20 mouse cellular contexts compared by ENCODE assay signal in the genomic region with DNA sequence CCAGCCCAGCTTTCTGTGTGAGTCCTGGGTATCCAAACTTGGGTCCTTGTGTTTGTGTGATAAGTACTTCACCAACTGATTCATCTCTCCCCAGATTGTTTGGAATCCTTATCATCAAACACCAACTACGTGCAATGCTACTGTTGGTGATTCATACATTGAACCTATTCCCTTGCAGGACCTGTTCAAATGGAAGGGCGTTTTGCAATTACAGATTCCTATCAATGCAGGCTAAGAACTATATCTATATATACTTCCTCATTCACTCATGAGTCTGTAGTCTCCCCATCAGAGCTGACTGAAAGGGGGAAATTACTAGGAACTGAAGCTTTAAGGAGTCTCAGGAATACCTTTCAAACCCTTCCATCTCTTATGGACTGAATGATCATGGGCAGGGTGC.
"Had no signal": no experiment of that assay in that cellular context is flagged by ENCODE, and none has a peak within 500 bp of the region (broad histone marks: within the 10 kb centered on the region; RNA-seq: fewer than 3 reads in every experiment).

No protein-coding gene starts in this region.

- H3K27ac ChIP-seq: layer of hippocampus, adult 2 months; liver, embryonic 13.5 days; macrophage; neural tube, embryonic 12.5 days; neural tube, embryonic 15.5 days; stomach, embryonic 15.5 days had no signal

- H3K9ac ChIP-seq: liver, embryonic 13.5 days; lung, embryonic 14.5 days; neural tube, embryonic 12.5 days; neural tube, embryonic 15.5 days; stomach, embryonic 15.5 days had no signal

- H3K9me3 ChIP-seq: liver, embryonic 13.5 days; neural tube, embryonic 12.5 days; neural tube, embryonic 15.5 days; stomach, embryonic 15.5 days had no signal

- H3K4me2 ChIP-seq: liver, embryonic 13.5 days; lung, embryonic 14.5 days; midbrain, embryonic 11.5 days; neural tube, embryonic 12.5 days; neural tube, embryonic 15.5 days; stomach, embryonic 15.5 days had no signal

- H3K36me3 ChIP-seq: liver, embryonic 13.5 days; neural tube, embryonic 12.5 days; neural tube, embryonic 15.5 days; stomach, embryonic 15.5 days had no signal

- H3K4me3 ChIP-seq: layer of hippocampus, adult 2 months; liver, embryonic 13.5 days; neural tube, embryonic 12.5 days; neural tube, embryonic 15.5 days; stomach, embryonic 15.5 days had no signal

- ATAC-seq: lung, postnatal 0 days had no signal

- H3K27me3 ChIP-seq: neural tube, embryonic 12.5 days; neural tube, embryonic 15.5 days; stomach, embryonic 15.5 days had no signal

- DNase-seq: kidney, adult 18-20 months; kidney, adult 9 months; kidney, postnatal 14 days; layer of hippocampus, adult 9-11 months; liver, embryonic 13.5 days; lung, embryonic 14.5 days; midbrain, embryonic 14.5 days; right cerebral cortex, adult 18-20 months; right cerebral cortex, postnatal 25 days; spleen, adult 18-20 months; thymus, adult 2 months; thymus, postnatal 14 days; thymus, postnatal 4 days had no signal

- H3K4me1 ChIP-seq: liver, embryonic 13.5 days; neural tube, embryonic 12.5 days; neural tube, embryonic 15.5 days; stomach, embryonic 15.5 days had no signal
